Mouse (Mus musculus) mammary gland, adult 2 months (tissue): ENCODE measurements around the gene Meaf6. TPM values are rescaled to one million over a fixed set of nuclear protein-coding genes. Genes with fewer than 3 reads are reported as not detected.

ENCODE experiments used
- polyA plus RNA-seq: library from polyadenylated mRNA; depleted of rRNA; stranded (reverse); fragments of >200 nt; gene quantifications from 2 replicates; pipeline ENCODE4 v1.2.3, GENCODE M21; 2012; ENCODE audit warnings: low replicate concordance; rRNA removed

Meaf6 gene
- 10.8 and 20.1 TPM in 2 replicates for polyA plus RNA-seq

GRCm38 (mm10) chr4:125084403-125085345 is at the start of gene Meaf6:
Gene Meaf6 (plus strand): TSS chr4:125085134.

GRCm38 (mm10) chr4:125065517-125066307 is 19.2 kb upstream of the Meaf6 start, which contains the start of gene Dnali1:
Gene Dnali1 (minus strand): TSS chr4:125065703.

GRCm38 (mm10) chr4:125066490-125067370 is 18.2 kb upstream of the Meaf6 start, which contains the start of gene Snip1:
Gene Snip1 (plus strand): TSS chr4:125066672.

GRCm38 (mm10) chr4:125127305-125128084 is 42.6 kb downstream of the Meaf6 start, which contains the start of gene Zc3h12a:
Gene Zc3h12a (minus strand): TSS chr4:125127840.

Other genes with a start within 250 kb of the Meaf6 start
- gene Yrdc, start 234.5 kb upstream of the Meaf6 start, polyA plus RNA-seq, result 32.9 and 51.7 TPM in 2 replicates
- 36.2 and 51.3 TPM in 2 replicates for gene 1110065P20Rik, start 233.9 kb upstream of the Meaf6 start, polyA plus RNA-seq
- gene Maneal, start 223.0 kb upstream of the Meaf6 start, polyA plus RNA-seq, result 0.99 and 1.1 TPM in 2 replicates
- 0.09 and 0.11 TPM in 2 replicates for gene Epha10, start 204.2 kb upstream of the Meaf6 start, polyA plus RNA-seq
- gene 9930104L06Rik, start 148.1 kb upstream of the Meaf6 start, polyA plus RNA-seq, result 9.7 and 11.8 TPM in 2 replicates
- gene Cdca8, start 145.8 kb upstream of the Meaf6 start, polyA plus RNA-seq, result 2.2 and 5.8 TPM in 2 replicates
- gene Rspo1, start 98.7 kb upstream of the Meaf6 start, polyA plus RNA-seq, result 2.4 and 3.4 TPM in 2 replicates
- 10.1 and 20.9 TPM in 2 replicates for gene Gnl2, start 68.5 kb upstream of the Meaf6 start, polyA plus RNA-seq
- gene Dnali1, start 19.4 kb upstream of the Meaf6 start, polyA plus RNA-seq, result 0.17 TPM in 1 of 2 replicates, not detected in the other
- gene Snip1, start 18.5 kb upstream of the Meaf6 start, polyA plus RNA-seq, result 8.2 and 10.9 TPM in 2 replicates
- 15.6 and 26.2 TPM in 2 replicates for gene Zc3h12a, start 42.7 kb downstream of the Meaf6 start, polyA plus RNA-seq